ENCODE assay signal across 8 mouse cellular contexts in the genomic region with DNA sequence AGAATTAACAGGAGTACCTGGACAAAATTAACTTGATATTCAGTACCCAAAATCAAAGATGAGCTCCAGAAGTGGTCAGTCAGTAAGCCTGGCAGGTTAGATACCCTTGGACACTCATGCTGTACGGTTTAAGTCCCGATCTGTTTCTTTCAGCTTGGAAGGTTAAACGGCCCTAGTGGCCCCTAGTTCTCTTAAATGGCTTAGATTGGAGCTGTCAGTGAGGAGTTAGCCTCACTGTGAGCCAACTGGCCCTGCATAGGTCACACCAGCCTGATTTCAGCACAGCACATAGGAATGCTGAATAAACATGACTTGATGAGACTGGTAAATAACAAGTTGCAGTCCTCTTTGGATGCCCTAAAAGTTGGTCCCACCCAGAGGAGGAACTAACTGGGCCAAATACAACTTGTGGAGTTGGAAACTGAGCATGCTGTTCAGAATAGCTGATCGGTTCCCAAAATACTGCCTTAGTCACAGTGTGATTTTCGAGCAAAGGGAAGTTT. TPM values are rescaled to one million over a fixed set of nuclear protein-coding genes. Genes with fewer than 3 reads are reported as not detected.
DNase-seq lines count a peak whose midpoint lies in the region; ATAC-seq and TF ChIP-seq lines count a peak whose summit lies in the region.

No protein-coding gene starts in this region.

- no peak for DNase-seq in left cerebral cortex, adult 2 months (ENCODE audit: extremely low spot score in 1 of 2, low spot score in 2 of 2)
- no peak for DNase-seq in left cerebral cortex, postnatal 36 days (ENCODE audit: low spot score in 2 of 2)
- DNase-seq in c-Kit-positive CD71-positive TER-119-positive erythroid progenitor cells, embryonic 14.5 days (ENCODE audit: low spot score), result peak; percentile 24
- DNase-seq in heart, postnatal 0 days (ENCODE audit: low spot score), result no peak
- DNase-seq in right cerebral cortex, adult 2 months (ENCODE audit: low spot score in 2 of 2), result no peak
- no peak for DNase-seq in gastrocnemius, adult 8-10 months (ENCODE audit: low spot score in 2 of 2)

- peaks cover 13% of the 10 kb centered on the region for H3K4me1 ChIP-seq in heart, postnatal 0 days (ENCODE audit: control insufficient read depth, insufficient read depth)
- H3K4me1 ChIP-seq in liver, embryonic 16.5 days (ENCODE audit: control insufficient read depth, low read depth, low read length), result peaks cover 50% of the 10 kb centered on the region
- H3K4me1 ChIP-seq in stomach, embryonic 16.5 days (ENCODE audit: control insufficient read depth, insufficient read depth, low read length), result peaks cover 24% of the 10 kb centered on the region

- WGBS in heart, postnatal 0 days, result 24% methylated on average over 5 of the region's 5 CpGs
- WGBS in liver, embryonic 16.5 days (ENCODE audit: insufficient replicate concordance), result 12% methylated on average over 5 of the region's 5 CpGs
- 45% methylated on average over 5 of the region's 5 CpGs for whole genome bisulfite sequencing in stomach, embryonic 16.5 days

- peak overlapping the region; percentile 95 for H3K4me2 ChIP-seq in heart, postnatal 0 days (ENCODE audit: low read depth, low read length)
- H3K4me2 ChIP-seq in liver, embryonic 16.5 days (ENCODE audit: low read depth, low read length), result peak overlapping the region; percentile 73
- peak overlapping the region; percentile 85 for H3K4me2 ChIP-seq in stomach, embryonic 16.5 days (ENCODE audit: low read depth, low read length)

- TF ChIP-seq CTCF in left cerebral cortex, adult 2 months (IDR thresholded peaks at IDR 0.05), result no peak
- no peak for TF ChIP-seq CTCF in heart, postnatal 0 days (IDR thresholded peaks at IDR 0.05; ENCODE audit: low read depth)

- intact Hi-C loops in left cerebral cortex, adult 2 months (cut with DNase I), result no loop called here
- intact Hi-C loops in left cerebral cortex, postnatal 36 days (cut with DNase I), result no loop called here

- 0 out of 2 replicates have a peak, but pooled peaks cover 8% of the 10 kb centered on the region for H3K36me3 ChIP-seq in heart, postnatal 0 days (replicated peaks; ENCODE audit: control insufficient read depth, insufficient read depth, low read length)
- peaks cover 5% of the 10 kb centered on the region; the same call in 1 of the 2 replicates for H3K36me3 ChIP-seq in liver, embryonic 16.5 days (ENCODE audit: control insufficient read depth, insufficient read depth)
- no peaks in the 10 kb centered on the region for H3K36me3 ChIP-seq in stomach, embryonic 16.5 days (ENCODE audit: control insufficient read depth, insufficient read depth, low read length)

- H3K4me3 ChIP-seq in left cerebral cortex, adult 2 months, result peak overlapping the region; percentile 82
- H3K4me3 ChIP-seq in heart, postnatal 0 days (ENCODE audit: low read depth, low read length), result peak overlapping the region; percentile 98
- H3K4me3 ChIP-seq in liver, embryonic 16.5 days (ENCODE audit: low read depth, low read length), result peak overlapping the region; percentile 98
- peak overlapping the region; percentile 94 for H3K4me3 ChIP-seq in stomach, embryonic 16.5 days (replicated peaks; ENCODE audit: low read length)

- TF ChIP-seq EP300 in heart, postnatal 0 days (IDR thresholded peaks at IDR 0.05; ENCODE audit: low read depth), result no peak

- peak overlapping the region; percentile 86 for H3K27ac ChIP-seq in left cerebral cortex, adult 2 months
- peak overlapping the region; percentile 83 for H3K27ac ChIP-seq in heart, postnatal 0 days (ENCODE audit: low read depth)
- peak overlapping the region; percentile 92 for H3K27ac ChIP-seq in liver, embryonic 16.5 days (ENCODE audit: low read length)
- no peak overlapping the region for H3K27ac ChIP-seq in stomach, embryonic 16.5 days (ENCODE audit: low read length)

- peak overlapping the region; percentile 98 for H3K9ac ChIP-seq in heart, postnatal 0 days (replicated peaks; ENCODE audit: low read depth, low read length)
- peak overlapping the region; percentile 96 for H3K9ac ChIP-seq in liver, embryonic 16.5 days (ENCODE audit: low read depth, low read length)
- H3K9ac ChIP-seq in stomach, embryonic 16.5 days (ENCODE audit: low read length), result peak overlapping the region; percentile 98

- H3K9me3 ChIP-seq in heart, postnatal 0 days (replicated peaks; ENCODE audit: control insufficient read depth, low read length), result no peaks in the 10 kb centered on the region
- H3K9me3 ChIP-seq in liver, embryonic 16.5 days (replicated peaks; ENCODE audit: control insufficient read depth, low read length), result no peaks in the 10 kb centered on the region
- no peaks in the 10 kb centered on the region for H3K9me3 ChIP-seq in stomach, embryonic 16.5 days (replicated peaks; ENCODE audit: control insufficient read depth, low read length)

- H3K27me3 ChIP-seq in heart, postnatal 0 days (ENCODE audit: control insufficient read depth, insufficient read depth, low read length), result no peaks in the 10 kb centered on the region
- H3K27me3 ChIP-seq in liver, embryonic 16.5 days (ENCODE audit: control insufficient read depth, insufficient read depth, low read depth, low read length), result no peaks in the 10 kb centered on the region
- no peaks in the 10 kb centered on the region for H3K27me3 ChIP-seq in stomach, embryonic 16.5 days (ENCODE audit: control insufficient read depth, insufficient read depth, low read length)

- ATAC-seq in heart, postnatal 0 days (ENCODE audit: insufficient read depth, low read depth), result no peak
- peak; percentile 3; the same call in 1 of the 2 replicates for ATAC-seq in liver, embryonic 16.5 days (ENCODE audit: low read depth)
- ATAC-seq in stomach, embryonic 16.5 days (ENCODE audit: insufficient read depth, low FRiP score), result no peak

RNA-seq across cellular contexts. Expression of gene Ube2f, which starts 1.1 kb away (rescaled TPM):
- 10 to 100 TPM; 54.0 to 55.3 TPM for total RNA-seq in left cerebral cortex, adult 2 months (2021)
- 10 to 100 TPM; 51.2 to 57.2 TPM for total RNA-seq in left cerebral cortex, postnatal 36 days (2021)
- total RNA-seq in heart, postnatal 0 days (2014; rRNA removed; ENCODE audit: low replicate concordance), result 23.5 and 69.6 TPM in 2 replicates
- 77.9 and 79.3 TPM in 2 replicates for polyA plus RNA-seq in heart, postnatal 0 days (2015; fragmentation: Nextera tagmentation; extraction: Ambion mirVana)
- polyA plus RNA-seq in liver, embryonic 16.5 days (2015; fragmentation: Nextera tagmentation; extraction: Ambion mirVana), result 66.3 and 69.0 TPM in 2 replicates
- polyA plus RNA-seq in stomach, embryonic 16.5 days (2015; fragmentation: Nextera tagmentation; extraction: Ambion mirVana), result 66.6 and 69.3 TPM in 2 replicates
- 10 to 100 TPM; 49.2 to 54.3 (median 50.0) TPM for total RNA-seq in gastrocnemius, adult 8-10 months (2022)

RNA-seq across cellular contexts. Expression of gene Scly, which starts 46.9 kb away (rescaled TPM):
- 10 to 100 TPM; 18.3 to 20.0 TPM for total RNA-seq in left cerebral cortex, adult 2 months (2021)
- total RNA-seq in left cerebral cortex, postnatal 36 days (2021), result 10 to 100 TPM; 20.6 to 23.1 TPM
- 14.0 and 18.5 TPM in 2 replicates for total RNA-seq in heart, postnatal 0 days (2014; rRNA removed; ENCODE audit: low replicate concordance)
- 9.6 and 10.0 TPM in 2 replicates for polyA plus RNA-seq in heart, postnatal 0 days (2015; fragmentation: Nextera tagmentation; extraction: Ambion mirVana)
- polyA plus RNA-seq in liver, embryonic 16.5 days (2015; fragmentation: Nextera tagmentation; extraction: Ambion mirVana), result 29.6 and 33.4 TPM in 2 replicates
- 18.1 and 18.2 TPM in 2 replicates for polyA plus RNA-seq in stomach, embryonic 16.5 days (2015; fragmentation: Nextera tagmentation; extraction: Ambion mirVana)
- total RNA-seq in gastrocnemius, adult 8-10 months (2022), result 1 to 10 TPM; 8.3 to 9.8 (median 9.1) TPM
